Mouse (Mus musculus): ENCODE data around the gene Cd59a. TPM values are rescaled to one million over a fixed set of nuclear protein-coding genes. Genes with fewer than 3 reads are reported as not detected.
"Not testable (repeated sequence)": the region's sequence is repeated elsewhere in the genome, so short reads cannot be mapped to it uniquely, and the experiment has no call there.

Cd59a gene
- polyA plus RNA-seq, 1 experiment from 2014 or later, result 59.6 TPM

- no peak for ATAC-seq (ENCODE audit: low FRiP score, low TSS enrichment)
- 76% methylated on average over 2 of the region's 2 CpGs for WGBS
- no peak for TF ChIP-seq EP300 (optimal IDR thresholded peaks at IDR 0.05)
- TF ChIP-seq CTCF (IDR thresholded peaks at IDR 0.05; ENCODE audit: low read depth), result no peak
- H3K4me1 ChIP-seq (replicated peaks; ENCODE audit: control insufficient read depth, insufficient read depth), result no peaks in the 10 kb centered on the region
- no peak overlapping the region for H3K9ac ChIP-seq (ENCODE audit: low read length)
- no peak overlapping the region for H3K27ac ChIP-seq (replicated peaks)
- H3K36me3 ChIP-seq (ENCODE audit: control insufficient read depth, insufficient read depth, low read length), result peaks cover 5% of the 10 kb centered on the region
- no peaks in the 10 kb centered on the region for H3K9me3 ChIP-seq (ENCODE audit: control insufficient read depth, low read length)
- no peaks in the 10 kb centered on the region for H3K27me3 ChIP-seq (ENCODE audit: control insufficient read depth, insufficient read depth, low read length)
- no peak overlapping the region for H3K4me3 ChIP-seq (ENCODE audit: low read depth, low read length)
- DNase-seq (ENCODE audit: low spot score), result no peak
- H3K4me2 ChIP-seq (replicated peaks; ENCODE audit: low read depth), result no peak overlapping the region
These were observed 31.4 kb upstream of the Cd59a start for GRCm38 (mm10) chr2:104064152-104064551.

- DNase-seq (ENCODE audit: low spot score); H3K9ac ChIP-seq (ENCODE audit: low read length); H3K27me3 ChIP-seq (ENCODE audit: control insufficient read depth, insufficient read depth, low read length); ATAC-seq (ENCODE audit: low FRiP score, low TSS enrichment); H3K27ac ChIP-seq (replicated peaks); H3K4me3 ChIP-seq (ENCODE audit: low read depth, low read length); H3K36me3 ChIP-seq (ENCODE audit: control insufficient read depth, insufficient read depth, low read length); H3K4me2 ChIP-seq (replicated peaks; ENCODE audit: low read depth); H3K9me3 ChIP-seq (ENCODE audit: control insufficient read depth, low read length); H3K4me1 ChIP-seq (replicated peaks; ENCODE audit: control insufficient read depth, insufficient read depth): not testable (repeated sequence)
- 84% methylated on average over 5 of the region's 6 CpGs for WGBS
These were observed 30.1 kb upstream of the Cd59a start, which contains the start of gene Gm10912 for GRCm38 (mm10) chr2:104065526-104065925. Gm10912 (plus strand) TSS chr2:104065826.

- not testable (repeated sequence) for DNase-seq (ENCODE audit: low spot score); H3K9me3 ChIP-seq (ENCODE audit: control insufficient read depth, low read length); H3K27me3 ChIP-seq (ENCODE audit: control insufficient read depth, insufficient read depth, low read length); H3K4me2 ChIP-seq (replicated peaks; ENCODE audit: low read depth); H3K9ac ChIP-seq (ENCODE audit: low read length); H3K4me1 ChIP-seq (replicated peaks; ENCODE audit: control insufficient read depth, insufficient read depth); H3K36me3 ChIP-seq (ENCODE audit: control insufficient read depth, insufficient read depth, low read length); H3K4me3 ChIP-seq (ENCODE audit: low read depth, low read length); ATAC-seq (ENCODE audit: low FRiP score, low TSS enrichment); H3K27ac ChIP-seq (replicated peaks)
- WGBS, result 93% methylated on average over 7 of the region's 7 CpGs
These were observed 27.2 kb upstream of the Cd59a start, which contains the start of gene Gm10799 for GRCm38 (mm10) chr2:104068450-104068849. Gm10799 (minus strand) TSS chr2:104068550.

- ATAC-seq (ENCODE audit: low FRiP score, low TSS enrichment) (peak; percentile 89), DNase-seq (ENCODE audit: low spot score) (peak; percentile 85)
- Histone ChIP-seq H3K27ac (replicated peaks) (no peak within 1 kb of the TSS), H3K9ac (ENCODE audit: low read length) (0 out of 2 replicates have a peak within 1 kb of the TSS, but pooled peaks have one; percentile 13), H3K27me3 (ENCODE audit: control insufficient read depth, insufficient read depth, low read length) (no peaks in the 10 kb centered on the region), H3K9me3 (ENCODE audit: control insufficient read depth, low read length) (no peaks in the 10 kb centered on the region), H3K4me2 (replicated peaks; ENCODE audit: low read depth) (peak within 1 kb of the TSS; percentile 47), H3K4me3 (ENCODE audit: low read depth, low read length) (peak within 1 kb of the TSS; percentile 32), H3K4me1 (replicated peaks; ENCODE audit: control insufficient read depth, insufficient read depth) (no peaks in the 10 kb centered on the region), H3K36me3 (ENCODE audit: control insufficient read depth, insufficient read depth, low read length) (no peaks in the 10 kb centered on the region)
- TF ChIP-seq EP300 (optimal IDR thresholded peaks at IDR 0.05) (no peak), CTCF (IDR thresholded peaks at IDR 0.05; ENCODE audit: low read depth) (no peak)
- WGBS, result 8% methylated on average over 13 of the region's 13 CpGs
These were observed 25.9 kb upstream of the Cd59a start, which contains the start of gene Cd59b for GRCm38 (mm10) chr2:104069704-104070185. Cd59b (plus strand) TSS chr2:104069849.

- not testable (repeated sequence) for H3K4me3 ChIP-seq (ENCODE audit: low read depth, low read length); H3K36me3 ChIP-seq (ENCODE audit: control insufficient read depth, insufficient read depth, low read length); H3K27ac ChIP-seq (replicated peaks); H3K4me1 ChIP-seq (replicated peaks; ENCODE audit: control insufficient read depth, insufficient read depth); DNase-seq (ENCODE audit: low spot score); H3K27me3 ChIP-seq (ENCODE audit: control insufficient read depth, insufficient read depth, low read length); H3K9ac ChIP-seq (ENCODE audit: low read length); H3K4me2 ChIP-seq (replicated peaks; ENCODE audit: low read depth); H3K9me3 ChIP-seq (ENCODE audit: control insufficient read depth, low read length)
- ATAC-seq (ENCODE audit: low FRiP score, low TSS enrichment), result peak; percentile 68
- 57% methylated on average over 4 of the region's 5 CpGs for WGBS
These were observed 17.3 kb upstream of the Cd59a start for GRCm38 (mm10) chr2:104078285-104078684.

GRCm38 (mm10) chr2:104081436-104082050, 14.1 kb upstream of the Cd59a start:
- WGBS, result no CpG with 5 or more reads among the region's 1 CpGs
- not testable (repeated sequence) for H3K27me3 ChIP-seq (ENCODE audit: control insufficient read depth, insufficient read depth, low read length); H3K9ac ChIP-seq (ENCODE audit: low read length); ATAC-seq (ENCODE audit: low FRiP score, low TSS enrichment); H3K9me3 ChIP-seq (ENCODE audit: control insufficient read depth, low read length); H3K4me2 ChIP-seq (replicated peaks; ENCODE audit: low read depth); H3K36me3 ChIP-seq (ENCODE audit: control insufficient read depth, insufficient read depth, low read length); H3K4me1 ChIP-seq (replicated peaks; ENCODE audit: control insufficient read depth, insufficient read depth); DNase-seq (ENCODE audit: low spot score); H3K4me3 ChIP-seq (ENCODE audit: low read depth, low read length); H3K27ac ChIP-seq (replicated peaks)

Measured in stomach, postnatal 0 days (tissue).